Mouse (Mus musculus): Measurements from ENCODE around the gene Clspn. TPM values are rescaled to one million over a fixed set of nuclear protein-coding genes. Genes with fewer than 3 reads are reported as not detected.
"Not testable (repeated sequence)": the region's sequence is repeated elsewhere in the genome, so short reads cannot be mapped to it uniquely, and the experiment has no call there.

The Clspn gene
- polyA plus RNA-seq, 1 experiment from 2014 or later: 28.0 TPM

DNA sequence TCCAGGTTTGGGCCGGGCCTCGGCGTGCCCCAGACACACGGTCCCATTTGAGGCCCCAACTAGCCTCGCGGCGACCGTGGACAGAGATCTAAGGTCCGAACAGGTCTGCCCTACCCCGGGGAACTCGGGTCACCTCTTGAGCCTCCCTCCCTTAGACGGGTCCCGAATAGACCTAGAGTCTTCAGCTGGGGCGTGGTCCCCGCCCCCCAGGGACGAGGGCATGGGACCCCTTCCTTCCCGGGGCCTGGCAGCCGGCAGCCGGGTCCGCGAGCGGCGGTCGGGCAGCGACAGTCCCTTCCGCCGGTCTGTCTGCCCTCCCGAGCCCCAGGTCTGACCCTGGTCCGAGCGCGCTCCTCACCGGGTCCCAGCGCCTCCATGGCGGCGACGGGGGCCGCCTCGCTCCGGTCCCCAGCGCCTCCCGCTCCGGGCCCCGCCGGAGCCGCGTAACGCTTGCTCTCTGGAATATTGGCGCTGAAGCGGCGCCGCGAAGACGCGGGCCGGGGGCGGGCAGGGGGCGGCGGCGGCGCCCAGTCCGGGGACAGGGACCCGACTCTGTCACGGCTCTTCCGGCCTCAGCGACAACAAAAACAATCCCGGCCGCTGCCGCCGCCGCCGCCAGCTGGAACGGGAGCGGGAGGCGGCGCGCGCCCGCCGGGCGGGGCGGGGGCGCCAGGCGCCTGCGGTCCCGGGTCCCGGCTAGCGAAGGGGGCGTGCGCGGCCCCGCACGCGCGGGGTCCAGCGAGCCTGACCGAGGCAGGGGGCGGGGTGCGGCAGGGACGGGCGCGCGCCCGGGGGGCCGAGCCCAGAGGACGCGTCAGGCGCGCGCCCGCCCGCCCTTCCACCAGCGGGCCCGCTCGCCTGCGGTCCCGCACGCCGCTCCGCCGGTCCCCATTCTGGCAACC is 23.7 kb upstream of the Clspn start, which contains the start of gene Ago4:
Ago4 (minus strand) TSS at position 646 of the 902 bp plus-strand sequence.
- Histone ChIP-seq H3K36me3 (ENCODE audit: control insufficient read depth, insufficient read depth, low read length) (no peaks in the 10 kb centered on the region), H3K4me3 (ENCODE audit: low read depth, low read length) (peak within 1 kb of the TSS; percentile 91), H3K27ac (replicated peaks; ENCODE audit: low read depth, low read length) (no peak within 1 kb of the TSS; the same call in 1 of the 2 replicates), H3K4me1 (ENCODE audit: control insufficient read depth, insufficient read depth, low read length) (no peaks in the 10 kb centered on the region), H3K9me3 (ENCODE audit: control insufficient read depth, low read length) (no peaks in the 10 kb centered on the region), H3K9ac (ENCODE audit: low read depth, low read length) (peak within 1 kb of the TSS; percentile 86), H3K4me2 (ENCODE audit: low read depth, low read length) (peak within 1 kb of the TSS; percentile 91), H3K27me3 (replicated peaks; ENCODE audit: control insufficient read depth, insufficient read depth, low read length) (no peaks in the 10 kb centered on the region)
- WGBS: 0% methylated on average over 17 of the region's 120 CpGs
- peak; percentile 85 for DNase-seq (ENCODE audit: low spot score)
- ATAC-seq (ENCODE audit: low read depth): peak; percentile 87

GRCm38 (mm10) chr4:126533729-126534070 is 23.0 kb upstream of the Clspn start:
- no peaks in the 10 kb centered on the region for H3K36me3 ChIP-seq (ENCODE audit: control insufficient read depth, insufficient read depth, low read length)
- DNase-seq (ENCODE audit: low spot score): no peak
- H3K4me1 ChIP-seq (ENCODE audit: control insufficient read depth, insufficient read depth, low read length): no peaks in the 10 kb centered on the region
- H3K4me3 ChIP-seq (ENCODE audit: low read depth, low read length): peak overlapping the region; percentile 91
- 16% methylated on average over 3 of the region's 7 CpGs for WGBS
- H3K4me2 ChIP-seq (ENCODE audit: low read depth, low read length): peak overlapping the region; percentile 91
- H3K27ac ChIP-seq (replicated peaks; ENCODE audit: low read depth, low read length): no peak overlapping the region
- peak overlapping the region; percentile 86 for H3K9ac ChIP-seq (ENCODE audit: low read depth, low read length)
- no peaks in the 10 kb centered on the region for H3K27me3 ChIP-seq (replicated peaks; ENCODE audit: control insufficient read depth, insufficient read depth, low read length)
- ATAC-seq (ENCODE audit: low read depth): peak; percentile 11; the same call in 1 of the 2 replicates
- no peaks in the 10 kb centered on the region for H3K9me3 ChIP-seq (ENCODE audit: control insufficient read depth, low read length)

- 85% methylated on average over 7 of the region's 7 CpGs for WGBS
- not testable (repeated sequence) for H3K4me3 ChIP-seq (ENCODE audit: low read depth, low read length); H3K27ac ChIP-seq (replicated peaks; ENCODE audit: low read depth, low read length); H3K4me1 ChIP-seq (ENCODE audit: control insufficient read depth, insufficient read depth, low read length); H3K36me3 ChIP-seq (ENCODE audit: control insufficient read depth, insufficient read depth, low read length); H3K9me3 ChIP-seq (ENCODE audit: control insufficient read depth, low read length); DNase-seq (ENCODE audit: low spot score); H3K27me3 ChIP-seq (replicated peaks; ENCODE audit: control insufficient read depth, insufficient read depth, low read length); H3K4me2 ChIP-seq (ENCODE audit: low read depth, low read length); ATAC-seq (ENCODE audit: low read depth); H3K9ac ChIP-seq (ENCODE audit: low read depth, low read length)
These were observed 21.1 kb upstream of the Clspn start for GRCm38 (mm10) chr4:126535631-126536030.

GRCm38 (mm10) chr4:126536865-126537264 is 19.9 kb upstream of the Clspn start:
- 62% methylated on average over 5 of the region's 5 CpGs for WGBS
- Histone ChIP-seq H3K4me1 (ENCODE audit: control insufficient read depth, insufficient read depth, low read length) (no peaks in the 10 kb centered on the region), H3K4me3 (ENCODE audit: low read depth, low read length) (no peak overlapping the region), H3K27ac (replicated peaks; ENCODE audit: low read depth, low read length) (no peak overlapping the region), H3K4me2 (ENCODE audit: low read depth, low read length) (no peak overlapping the region), H3K9ac (ENCODE audit: low read depth, low read length) (no peak overlapping the region), H3K36me3 (ENCODE audit: control insufficient read depth, insufficient read depth, low read length) (no peaks in the 10 kb centered on the region), H3K9me3 (ENCODE audit: control insufficient read depth, low read length) (no peaks in the 10 kb centered on the region), H3K27me3 (replicated peaks; ENCODE audit: control insufficient read depth, insufficient read depth, low read length) (no peaks in the 10 kb centered on the region)
- ATAC-seq (ENCODE audit: low read depth) (no peak), DNase-seq (ENCODE audit: low spot score) (no peak)

- Histone ChIP-seq H3K9ac (ENCODE audit: low read depth, low read length) (no peak overlapping the region), H3K27me3 (replicated peaks; ENCODE audit: control insufficient read depth, insufficient read depth, low read length) (no peaks in the 10 kb centered on the region), H3K36me3 (ENCODE audit: control insufficient read depth, insufficient read depth, low read length) (no peaks in the 10 kb centered on the region), H3K4me3 (ENCODE audit: low read depth, low read length) (no peak overlapping the region), H3K27ac (replicated peaks; ENCODE audit: low read depth, low read length) (no peak overlapping the region), H3K4me2 (ENCODE audit: low read depth, low read length) (no peak overlapping the region), H3K9me3 (ENCODE audit: control insufficient read depth, low read length) (no peaks in the 10 kb centered on the region), H3K4me1 (ENCODE audit: control insufficient read depth, insufficient read depth, low read length) (no peaks in the 10 kb centered on the region)
- 81% methylated on average over 3 of the region's 3 CpGs for WGBS
- ATAC-seq (ENCODE audit: low read depth) (no peak), DNase-seq (ENCODE audit: low spot score) (no peak)
These were observed 16.2 kb upstream of the Clspn start for GRCm38 (mm10) chr4:126540487-126541071.

DNA sequence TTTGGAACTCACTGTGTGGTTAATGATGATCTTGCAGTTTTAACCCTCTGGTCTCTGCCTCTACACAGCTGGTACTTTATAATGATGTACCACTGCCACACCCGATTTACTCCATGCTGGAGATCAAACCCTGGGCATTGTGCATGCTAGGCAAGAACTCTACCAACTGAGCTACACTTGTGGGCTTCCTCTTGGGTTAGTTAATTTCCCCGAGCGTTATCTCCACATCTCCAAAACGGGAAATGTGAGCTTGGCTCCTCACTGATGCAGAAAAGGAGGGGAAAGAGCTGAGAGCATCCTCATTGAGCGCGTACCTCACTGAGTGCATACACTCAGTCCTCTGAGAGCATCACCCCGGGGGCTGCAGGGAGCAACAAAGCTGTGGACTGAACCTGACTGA is 13.9 kb upstream of the Clspn start:
- DNase-seq (ENCODE audit: low spot score) (no peak), ATAC-seq (ENCODE audit: low read depth) (no peak)
- 57% methylated on average over 7 of the region's 7 CpGs for WGBS
- Histone ChIP-seq H3K4me2 (ENCODE audit: low read depth, low read length) (no peak overlapping the region), H3K9ac (ENCODE audit: low read depth, low read length) (no peak overlapping the region), H3K27ac (replicated peaks; ENCODE audit: low read depth, low read length) (no peak overlapping the region), H3K9me3 (ENCODE audit: control insufficient read depth, low read length) (no peaks in the 10 kb centered on the region), H3K4me3 (ENCODE audit: low read depth, low read length) (no peak overlapping the region), H3K36me3 (ENCODE audit: control insufficient read depth, insufficient read depth, low read length) (no peaks in the 10 kb centered on the region), H3K4me1 (ENCODE audit: control insufficient read depth, insufficient read depth, low read length) (no peaks in the 10 kb centered on the region), H3K27me3 (replicated peaks; ENCODE audit: control insufficient read depth, insufficient read depth, low read length) (no peaks in the 10 kb centered on the region)

DNA sequence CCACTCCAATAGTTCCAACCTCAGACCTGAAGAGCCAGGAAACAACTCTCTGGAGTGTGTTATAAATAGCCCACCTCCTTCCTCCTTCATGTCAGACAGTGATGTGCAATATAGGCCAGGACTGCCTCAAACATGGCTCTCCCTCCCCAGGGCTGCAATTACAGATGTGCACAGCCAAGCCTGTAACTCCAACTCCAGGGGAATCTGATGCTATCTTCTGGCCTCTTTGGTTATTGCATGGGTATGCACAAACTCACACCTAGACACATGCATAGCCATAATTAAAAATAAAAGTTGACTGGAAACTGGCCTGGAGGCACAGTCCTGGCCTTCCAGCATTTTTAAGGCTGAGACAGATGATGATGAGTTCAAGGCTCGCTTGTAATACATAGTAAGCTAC is 11.7 kb upstream of the Clspn start:
- ATAC-seq (ENCODE audit: low read depth) (no peak), DNase-seq (ENCODE audit: low spot score) (no peak)
- no peak overlapping the region for H3K4me3 ChIP-seq (ENCODE audit: low read depth, low read length)
- H3K27ac ChIP-seq (replicated peaks; ENCODE audit: low read depth, low read length): no peak overlapping the region
- 75% methylated on average over 1 of the region's 1 CpGs for WGBS
- no peaks in the 10 kb centered on the region for H3K27me3 ChIP-seq (replicated peaks; ENCODE audit: control insufficient read depth, insufficient read depth, low read length)
- no peaks in the 10 kb centered on the region for H3K36me3 ChIP-seq (ENCODE audit: control insufficient read depth, insufficient read depth, low read length)
- H3K4me2 ChIP-seq (ENCODE audit: low read depth, low read length): no peak overlapping the region
- H3K9me3 ChIP-seq (ENCODE audit: control insufficient read depth, low read length): no peaks in the 10 kb centered on the region
- H3K4me1 ChIP-seq (ENCODE audit: control insufficient read depth, insufficient read depth, low read length): no peaks in the 10 kb centered on the region
- H3K9ac ChIP-seq (ENCODE audit: low read depth, low read length): no peak overlapping the region

GRCm38 (mm10) chr4:126545703-126546102 is 11.0 kb upstream of the Clspn start:
- no peak for DNase-seq (ENCODE audit: low spot score)
- H3K36me3 ChIP-seq (ENCODE audit: control insufficient read depth, insufficient read depth, low read length): no peaks in the 10 kb centered on the region
- H3K9me3 ChIP-seq (ENCODE audit: control insufficient read depth, low read length): no peaks in the 10 kb centered on the region

More at GRCm38 (mm10) chr4:126545703-126546102, 11.0 kb upstream of the Clspn start:
- no peak overlapping the region for H3K27ac ChIP-seq (replicated peaks; ENCODE audit: low read depth, low read length)
- ATAC-seq (ENCODE audit: low read depth): no peak
- H3K9ac ChIP-seq (ENCODE audit: low read depth, low read length): no peak overlapping the region
- H3K27me3 ChIP-seq (replicated peaks; ENCODE audit: control insufficient read depth, insufficient read depth, low read length): no peaks in the 10 kb centered on the region
- H3K4me1 ChIP-seq (ENCODE audit: control insufficient read depth, insufficient read depth, low read length): no peaks in the 10 kb centered on the region
- H3K4me3 ChIP-seq (ENCODE audit: low read depth, low read length): no peak overlapping the region
- no peak overlapping the region for H3K4me2 ChIP-seq (ENCODE audit: low read depth, low read length)
- whole genome bisulfite sequencing: 69% methylated on average over 6 of the region's 7 CpGs
